Mouse (Mus musculus): Measurements from ENCODE around the gene Icosl. TPM values are rescaled to one million over a fixed set of nuclear protein-coding genes. Genes with fewer than 3 reads are reported as not detected.
A peak's percentile ranks its signal among the peaks of the same experiment; 100 is the strongest.
"Not testable (repeated sequence)": the region's sequence is repeated elsewhere in the genome, so short reads cannot be mapped to it uniquely, and the experiment has no call there.

The Icosl gene
- total RNA-seq (2015), result 29.3 and 34.3 TPM in 2 replicates
- 20.8 and 24.4 TPM in 2 replicates for total RNA-seq (2017)

DNA sequence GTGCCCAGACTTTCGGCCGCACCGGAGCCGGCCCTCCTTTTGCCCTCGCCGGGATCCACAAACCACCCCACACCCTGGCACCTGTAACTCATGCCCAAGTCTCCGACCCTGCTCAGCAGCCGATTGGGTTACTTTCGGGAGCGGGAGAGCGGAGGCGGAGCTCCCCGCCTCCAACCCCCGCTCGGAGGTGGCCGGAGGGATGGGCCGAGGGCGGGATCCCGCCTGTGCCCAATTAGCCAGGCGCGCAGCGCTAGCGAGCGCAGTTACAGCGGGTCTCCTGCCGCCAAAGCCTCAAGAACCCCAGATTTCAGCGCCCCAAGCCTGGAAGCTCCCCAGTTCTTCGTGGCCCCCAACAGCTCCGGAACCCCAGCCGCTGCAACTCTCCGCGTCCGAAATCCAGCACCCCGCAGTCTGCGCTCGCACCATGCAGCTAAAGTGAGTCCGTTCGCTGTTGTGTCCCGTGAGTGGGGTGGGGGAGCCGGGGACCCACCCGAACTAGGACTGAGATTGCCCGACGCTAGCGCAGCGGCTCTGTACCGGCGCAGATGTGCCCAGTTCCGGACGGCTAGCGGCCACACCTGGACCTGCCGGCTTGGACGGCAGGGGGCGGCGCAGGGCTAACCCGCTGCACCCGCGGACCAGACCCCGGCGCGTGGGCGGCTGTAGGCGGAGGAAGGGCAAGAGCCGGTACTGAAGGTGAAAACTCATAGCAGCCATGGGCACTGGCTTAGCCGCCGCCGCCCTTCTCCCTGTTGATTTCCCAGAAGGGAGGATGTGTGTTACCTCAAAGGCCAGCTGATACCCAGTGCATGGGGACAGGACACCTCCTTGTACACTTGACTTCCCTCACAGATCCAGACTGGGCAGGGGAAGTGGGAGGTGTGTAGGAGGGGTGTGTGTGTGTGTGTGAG lies at the start of gene Icosl:
Icosl (plus strand) TSS at position 202 of the 911 bp plus-strand sequence.
- peak; percentile 94 for ATAC-seq (ENCODE audit: poor library complexity, severe bottlenecking)

DNA sequence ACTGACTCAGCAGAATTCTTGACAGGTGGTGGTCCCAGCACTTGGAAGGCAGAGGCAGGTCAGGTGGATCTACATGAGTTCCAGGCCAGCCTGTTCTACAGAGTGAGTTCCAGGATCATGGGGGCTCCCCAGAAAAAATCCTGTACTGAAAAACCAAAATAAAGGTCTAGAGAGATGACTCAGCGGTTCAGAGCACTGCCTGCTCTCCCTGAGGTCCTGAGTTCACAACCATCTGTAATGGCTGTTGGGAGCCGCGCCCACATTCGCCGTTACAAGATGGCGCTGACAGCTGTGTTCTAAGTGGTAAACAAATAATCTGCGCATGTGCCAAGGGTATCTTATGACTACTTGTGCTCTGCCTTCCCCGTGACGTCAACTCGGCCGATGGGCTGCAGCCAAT lies 49.1 kb upstream of the Icosl start:
- ATAC-seq (ENCODE audit: poor library complexity, severe bottlenecking), result not testable (repeated sequence)

DNA sequence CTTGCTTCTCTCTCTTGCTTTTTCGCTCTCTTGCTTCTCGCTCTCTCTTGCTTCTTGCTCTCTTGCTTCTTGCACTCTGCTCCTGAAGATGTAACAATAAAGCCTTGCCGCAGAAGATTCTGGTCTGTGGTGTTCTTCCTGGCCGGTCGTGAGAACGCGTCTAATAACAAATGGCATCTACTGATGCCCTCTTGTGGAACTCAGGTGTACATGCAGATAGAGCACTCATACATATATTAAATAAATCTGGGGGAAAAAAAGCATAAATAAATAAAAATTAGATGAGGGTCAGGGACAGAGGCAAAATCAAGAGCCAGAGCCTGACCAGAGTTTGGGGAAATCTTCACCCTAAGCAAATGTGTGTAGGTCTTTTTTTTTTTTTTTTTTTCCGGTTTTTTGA lies 43.6 kb upstream of the Icosl start:
- 0 out of 2 replicates have a peak, but pooled peaks have one; percentile 40 for ATAC-seq (ENCODE audit: poor library complexity, severe bottlenecking)

DNA sequence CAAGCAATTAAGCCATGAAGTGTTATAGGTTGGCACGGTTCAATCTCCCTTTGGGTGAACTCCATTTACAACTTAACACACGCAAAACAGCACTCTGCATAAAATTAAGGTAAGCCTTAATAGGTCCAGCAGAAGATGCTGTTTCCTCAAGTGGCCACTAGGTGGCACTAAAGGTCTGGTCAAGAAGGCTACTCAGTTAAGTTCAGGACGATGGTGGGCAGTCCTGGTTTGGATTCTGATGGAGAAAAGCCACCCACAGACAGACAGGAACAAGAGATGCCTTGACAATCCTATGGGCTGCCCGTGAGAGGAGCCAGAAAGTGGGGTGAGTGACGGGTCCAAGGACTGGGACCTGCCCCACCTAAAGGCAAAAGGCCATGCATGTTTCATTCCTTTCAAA lies 41.0 kb upstream of the Icosl start:
- peak; percentile 93 for ATAC-seq (ENCODE audit: poor library complexity, severe bottlenecking)

DNA sequence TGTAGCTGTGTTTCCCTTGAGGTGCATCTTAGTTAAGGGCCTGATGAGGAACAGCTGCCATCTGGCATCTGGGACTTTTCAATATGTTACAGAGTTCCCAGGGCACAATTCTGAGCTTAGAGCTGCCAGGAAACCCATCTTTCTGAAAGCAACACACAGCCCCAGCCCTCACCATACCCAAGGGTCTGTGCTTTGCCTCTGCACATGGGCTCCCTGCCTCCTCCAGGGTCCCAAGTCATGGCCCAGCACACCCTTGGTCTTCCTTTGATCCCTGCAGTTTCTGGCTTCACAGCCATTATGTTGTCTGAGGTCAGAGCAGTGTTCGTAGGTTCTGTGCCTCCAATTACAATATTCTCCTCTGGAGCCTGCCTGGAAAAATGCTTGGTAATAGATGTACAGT lies 40.0 kb upstream of the Icosl start:
- ATAC-seq (ENCODE audit: poor library complexity, severe bottlenecking), result no peak

DNA sequence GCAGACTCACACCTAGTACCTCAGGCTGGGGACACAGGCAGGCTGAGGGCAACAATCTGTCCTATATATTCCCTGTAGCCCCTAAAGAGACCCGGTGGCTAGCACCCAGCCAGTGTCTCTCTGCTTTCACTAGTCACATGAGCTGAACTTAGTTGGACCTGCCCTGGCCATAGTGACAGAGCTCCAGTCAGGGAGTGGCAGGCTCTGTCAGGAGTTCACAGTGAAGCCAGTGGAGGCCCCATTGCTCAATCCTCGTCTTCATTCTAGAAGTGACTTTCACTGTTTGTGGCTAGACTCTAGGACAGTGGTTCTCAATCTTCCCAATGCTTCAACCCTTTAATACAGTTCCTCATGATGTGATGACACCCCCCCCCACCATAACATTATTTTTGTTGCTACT lies 37.1 kb upstream of the Icosl start:
- peak; percentile 62 for ATAC-seq (ENCODE audit: poor library complexity, severe bottlenecking)

DNA sequence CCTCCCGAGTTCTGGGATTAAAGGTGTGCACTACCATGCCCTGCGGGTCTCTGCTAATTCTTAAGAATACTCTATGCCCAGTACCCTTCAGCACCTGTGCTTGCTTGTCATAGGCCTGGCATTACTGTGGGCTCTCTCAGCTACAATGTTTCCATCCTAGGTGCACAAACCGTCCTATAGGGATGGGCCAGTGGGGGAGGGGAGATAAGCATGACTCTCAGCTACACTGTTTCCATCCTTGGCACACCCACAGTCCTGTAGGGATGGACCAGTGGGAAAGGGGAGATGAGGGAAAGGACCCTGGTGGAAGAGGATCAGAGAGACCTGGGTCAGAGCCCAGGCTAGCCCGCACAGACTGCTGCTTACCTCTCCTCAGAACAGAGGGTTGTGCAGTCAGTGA lies 32.0 kb upstream of the Icosl start:
- ATAC-seq (ENCODE audit: poor library complexity, severe bottlenecking), result no peak

DNA sequence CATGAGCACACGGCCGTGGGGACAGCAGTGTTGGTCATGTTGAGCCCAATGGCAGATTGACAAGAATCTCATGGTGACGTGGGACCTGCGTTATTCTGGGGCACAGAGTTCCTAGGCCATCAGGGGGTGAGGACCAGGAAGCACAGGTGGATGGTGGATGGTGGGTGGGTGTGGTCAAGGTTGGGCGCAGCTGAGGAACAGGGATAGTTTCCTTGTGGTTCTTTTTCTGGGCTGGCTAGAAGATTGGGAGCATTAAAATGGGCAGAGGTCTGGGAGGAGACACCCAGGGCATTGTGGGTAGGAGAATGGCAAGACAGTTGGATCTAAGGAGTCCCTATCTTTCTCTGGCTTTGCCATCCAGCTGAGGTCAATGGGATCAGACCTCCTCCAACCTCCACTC lies 27.5 kb upstream of the Icosl start, which contains the start of gene Dnmt3l:
Dnmt3l (plus strand) TSS at position 301 of the 400 bp plus-strand sequence.
- ATAC-seq (ENCODE audit: poor library complexity, severe bottlenecking), result no peak

DNA sequence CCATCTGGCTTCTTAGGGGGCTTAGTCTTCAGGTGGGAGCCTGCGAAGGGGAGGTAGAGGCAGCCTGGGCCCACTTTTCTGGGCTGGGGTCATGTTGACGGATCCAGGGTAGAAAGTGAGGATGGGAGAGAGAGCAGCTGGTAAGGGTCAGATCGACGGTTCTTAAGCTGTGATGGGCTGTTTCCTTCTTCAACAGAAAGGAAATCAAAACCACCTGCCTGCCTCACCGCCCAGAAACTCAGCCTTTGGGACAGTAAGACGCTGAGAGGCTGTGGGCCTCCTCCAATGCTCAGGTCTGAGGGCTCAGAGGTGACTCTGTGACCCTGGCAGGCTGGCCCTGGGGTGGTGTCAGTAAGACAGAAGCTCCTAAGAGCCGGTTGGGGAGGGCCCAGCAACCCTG lies 27.0 kb upstream of the Icosl start:
- ATAC-seq (ENCODE audit: poor library complexity, severe bottlenecking), result no peak

DNA sequence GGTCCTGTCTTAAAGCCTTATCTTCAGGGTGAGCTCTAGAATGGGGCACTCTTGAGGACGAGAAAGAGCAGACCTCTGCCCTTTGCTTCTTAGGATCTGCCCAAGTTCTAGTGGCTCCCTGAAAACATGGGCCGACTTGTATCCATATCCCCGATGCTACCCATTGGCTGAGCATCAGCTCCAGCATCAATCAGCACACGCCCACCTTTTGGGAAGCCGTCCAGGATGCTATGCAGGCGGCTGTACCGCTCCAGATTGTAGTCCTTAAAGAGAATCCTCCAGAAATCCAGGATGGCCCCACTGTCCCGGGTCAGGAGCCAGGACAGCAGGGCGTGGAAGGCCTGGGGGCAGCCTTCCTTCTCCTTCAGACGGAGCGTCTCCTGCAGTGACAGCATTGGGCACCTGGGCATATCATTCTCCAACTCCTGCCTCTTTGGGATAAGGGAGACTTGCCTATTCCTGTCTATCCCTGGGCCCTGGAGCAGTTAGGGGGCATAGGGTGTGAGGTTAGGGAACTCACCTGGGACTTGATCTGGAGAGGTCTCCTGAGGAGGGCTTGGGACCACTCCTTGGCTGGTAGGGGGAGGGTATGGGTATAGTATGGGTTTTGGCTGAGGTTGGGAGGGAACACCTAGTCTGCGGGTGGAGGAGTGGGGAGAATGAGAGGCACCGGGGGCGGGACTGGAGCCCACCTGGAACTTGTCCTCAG lies 26.3 kb upstream of the Icosl start:
- ATAC-seq (ENCODE audit: poor library complexity, severe bottlenecking), result no peak

DNA sequence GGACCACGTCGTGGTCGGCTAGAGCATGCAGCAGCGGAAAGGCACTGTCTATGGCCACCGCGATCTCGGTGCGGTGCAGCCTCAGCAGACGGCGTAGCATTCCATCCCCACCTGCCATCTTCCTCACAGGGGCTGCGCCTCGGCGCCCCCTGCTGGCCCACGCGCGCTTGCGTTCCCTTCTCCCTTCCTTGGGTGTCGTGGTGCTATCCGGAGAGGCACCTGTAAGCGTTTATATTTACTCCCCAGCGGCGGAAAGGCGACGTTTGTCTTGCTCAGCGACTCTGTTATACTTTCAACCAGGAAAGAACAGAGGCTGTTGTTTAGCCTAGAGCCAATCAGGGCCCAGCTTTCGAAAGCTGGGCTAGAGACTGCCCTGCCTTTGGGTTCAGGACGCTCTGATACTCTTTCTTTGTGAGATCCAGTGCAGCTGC lies 25.7 kb upstream of the Icosl start, which contains the start of gene Aire:
Aire (minus strand) TSS at position 205 of the 431 bp plus-strand sequence.
- ATAC-seq (ENCODE audit: poor library complexity, severe bottlenecking), result peak; percentile 97

DNA sequence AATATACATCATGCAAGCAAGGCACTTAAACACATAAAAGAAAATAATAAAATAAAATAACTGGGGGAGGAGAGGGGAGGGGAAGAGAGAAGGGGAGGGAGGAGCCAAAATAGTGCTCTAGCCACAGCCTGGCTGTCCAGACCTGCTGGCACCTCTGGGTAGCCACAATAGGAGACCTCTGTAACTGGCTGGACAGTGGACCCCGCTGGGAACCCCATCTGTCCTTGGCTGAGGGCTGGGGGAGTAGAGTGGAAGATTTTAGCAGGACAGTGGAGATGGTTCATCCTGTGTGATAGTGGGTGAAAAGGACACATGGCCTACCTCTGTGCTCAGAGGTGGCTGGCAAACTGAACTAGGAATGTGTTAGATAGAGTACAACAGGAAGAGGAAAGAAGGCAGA lies 24.6 kb upstream of the Icosl start:
- ATAC-seq (ENCODE audit: poor library complexity, severe bottlenecking), result no peak

DNA sequence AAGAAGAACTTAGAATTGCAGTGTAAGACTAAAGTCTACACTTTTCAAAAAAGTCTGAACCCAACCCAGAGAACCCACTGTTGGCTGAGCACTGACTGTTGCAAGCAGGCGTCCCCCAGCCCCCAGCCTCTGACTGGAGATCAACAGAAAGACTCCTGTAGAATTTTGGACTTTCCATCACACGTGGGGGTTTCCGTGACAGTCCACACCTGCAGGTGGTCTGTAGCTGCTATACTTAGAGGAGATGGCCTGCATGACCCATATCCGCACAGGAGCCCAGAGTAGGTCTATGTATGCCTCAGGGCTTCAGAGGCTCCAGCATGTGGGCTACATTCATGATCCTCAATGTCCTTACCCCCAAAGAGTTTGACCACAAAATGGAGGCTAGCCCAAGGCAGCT lies 22.7 kb upstream of the Icosl start:
- no peak for ATAC-seq (ENCODE audit: poor library complexity, severe bottlenecking)

DNA sequence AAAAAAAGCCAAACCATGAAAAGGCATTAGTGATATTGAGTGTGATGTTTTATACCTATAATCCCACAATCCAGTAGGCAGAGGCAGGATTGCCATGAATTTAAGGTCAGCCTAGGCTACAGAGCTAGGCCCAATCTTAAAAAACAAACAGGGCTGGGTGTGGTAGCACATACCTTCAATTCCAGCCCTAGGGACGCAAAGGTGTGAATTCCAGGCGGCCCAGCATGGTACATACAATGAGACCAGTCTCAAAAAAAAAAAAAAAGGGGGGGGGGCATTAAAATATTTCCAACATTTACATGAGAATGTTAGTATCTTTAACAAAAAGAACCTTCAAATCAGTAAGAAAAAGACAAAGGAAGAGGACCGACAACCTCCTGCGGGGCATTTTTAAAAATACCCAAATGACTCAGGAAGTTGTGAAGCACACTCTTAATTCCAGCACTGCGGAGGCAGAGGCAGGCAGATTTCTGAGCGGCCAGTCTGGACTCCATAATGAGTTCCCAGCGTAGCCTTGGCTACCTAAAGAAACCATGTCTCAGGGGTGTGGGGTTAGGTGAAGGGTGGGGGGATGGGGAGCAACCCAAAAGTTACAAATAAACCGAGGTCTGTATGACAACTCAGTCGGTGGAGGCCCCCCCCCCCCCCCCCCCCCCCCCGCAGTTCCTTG lies 20.9 kb upstream of the Icosl start:
- ATAC-seq (ENCODE audit: poor library complexity, severe bottlenecking), result no peak

DNA sequence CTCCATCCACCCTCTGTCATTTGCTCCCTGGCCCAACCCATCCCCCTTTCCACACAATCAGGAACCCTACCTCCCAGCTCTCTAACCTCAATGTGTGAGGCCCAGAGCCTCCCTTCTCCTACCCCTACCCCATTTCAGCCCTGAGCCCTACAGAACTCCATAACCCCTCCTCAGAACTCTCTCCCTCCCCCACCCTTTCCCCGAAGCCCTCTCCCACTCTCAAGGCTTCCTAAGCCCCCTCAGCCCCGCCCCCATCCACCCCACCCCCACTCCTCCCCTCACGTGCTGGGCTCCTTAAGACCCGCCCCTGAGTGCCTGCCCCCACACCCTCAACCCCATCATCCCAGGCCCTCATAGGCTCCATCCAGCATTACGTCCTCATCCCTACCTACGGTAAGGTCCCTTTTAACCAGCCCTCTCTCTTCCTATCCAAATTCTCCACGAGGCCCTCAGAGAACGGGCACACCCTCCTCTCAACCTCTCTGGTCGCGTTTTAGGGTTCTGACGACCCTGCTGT lies 19.5 kb upstream of the Icosl start:
- ATAC-seq (ENCODE audit: poor library complexity, severe bottlenecking), result no peak

DNA sequence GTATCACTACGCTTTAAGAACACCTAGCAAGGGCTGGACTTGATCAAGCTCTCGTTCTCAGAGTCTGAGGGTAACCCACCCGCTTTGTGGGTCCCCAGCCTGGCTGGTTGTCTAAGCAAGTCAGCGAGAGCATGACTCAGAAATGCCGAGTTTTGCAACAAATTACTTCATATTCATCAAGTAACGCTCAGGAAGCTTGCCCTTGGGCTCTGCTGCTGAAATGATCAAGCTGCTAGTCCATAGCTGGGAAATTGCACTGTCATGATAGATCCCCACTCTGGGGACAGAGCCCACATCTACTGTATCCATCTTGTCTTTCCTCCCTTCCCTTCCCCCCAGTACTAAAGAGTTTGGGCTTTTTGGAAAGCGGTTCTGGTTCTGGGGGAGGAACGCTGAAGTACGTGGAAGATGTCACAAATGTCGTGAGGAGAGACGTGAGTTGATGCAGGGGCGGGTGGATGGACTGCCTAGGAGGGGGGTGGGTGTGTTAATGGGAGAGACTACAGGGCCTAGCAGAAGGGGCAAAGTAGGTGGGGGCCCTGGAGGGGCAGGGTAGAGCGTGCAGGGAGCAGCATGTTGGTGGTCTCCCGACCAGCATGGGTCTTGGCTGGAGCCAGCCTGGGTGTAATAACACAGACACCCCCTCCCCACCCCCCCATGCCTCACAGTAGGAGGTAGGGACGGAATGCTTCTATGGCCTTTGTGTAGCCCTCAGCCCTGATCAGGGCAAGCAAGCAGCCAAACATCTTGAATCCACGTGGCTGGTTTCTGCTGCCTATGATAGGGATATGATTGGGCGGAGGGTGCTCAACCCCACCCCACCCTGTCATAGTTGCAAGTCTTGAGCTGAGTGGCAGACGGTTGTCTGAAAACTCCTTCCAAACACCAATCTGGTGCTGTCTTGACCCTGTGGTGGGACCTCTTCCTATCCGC lies 14.2 kb upstream of the Icosl start:
- peak; percentile 95 for ATAC-seq (ENCODE audit: poor library complexity, severe bottlenecking)

DNA sequence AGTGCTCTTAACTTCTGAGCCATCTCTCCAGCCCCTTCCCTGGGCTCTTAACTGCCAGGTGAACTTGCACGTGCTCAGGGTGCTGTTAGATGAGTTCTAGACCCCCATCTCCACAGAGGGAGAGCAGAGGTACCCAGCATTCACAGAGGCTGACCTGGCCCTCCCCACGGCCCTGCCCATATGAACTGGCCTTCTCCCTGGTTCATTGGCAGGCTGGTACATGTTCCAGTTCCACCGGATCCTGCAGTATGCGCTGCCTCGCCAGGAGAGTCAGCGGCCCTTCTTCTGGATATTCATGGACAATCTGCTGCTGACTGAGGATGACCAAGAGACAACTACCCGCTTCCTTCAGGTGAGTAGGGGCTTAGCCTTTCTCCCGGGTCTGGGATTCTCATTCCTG lies 12.0 kb upstream of the Icosl start:
- no peak for ATAC-seq (ENCODE audit: poor library complexity, severe bottlenecking)

DNA sequence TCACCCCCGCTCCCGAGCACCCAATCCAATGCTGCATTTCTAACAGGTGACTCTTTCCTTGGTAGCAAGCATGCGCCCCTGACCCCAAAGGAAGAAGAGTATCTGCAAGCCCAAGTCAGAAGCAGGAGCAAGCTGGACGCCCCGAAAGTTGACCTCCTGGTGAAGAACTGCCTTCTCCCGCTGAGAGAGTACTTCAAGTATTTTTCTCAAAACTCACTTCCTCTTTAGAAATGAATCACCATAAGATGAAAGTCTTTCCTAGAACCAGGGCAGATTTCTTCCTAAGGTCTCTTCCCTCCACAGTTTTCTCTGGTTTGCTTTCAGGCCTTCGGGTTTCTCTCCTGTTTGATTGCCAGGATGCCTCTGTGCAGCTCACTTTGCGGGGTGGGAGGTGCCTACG lies 6.0 kb upstream of the Icosl start:
- ATAC-seq (ENCODE audit: poor library complexity, severe bottlenecking), result peak; percentile 63

DNA sequence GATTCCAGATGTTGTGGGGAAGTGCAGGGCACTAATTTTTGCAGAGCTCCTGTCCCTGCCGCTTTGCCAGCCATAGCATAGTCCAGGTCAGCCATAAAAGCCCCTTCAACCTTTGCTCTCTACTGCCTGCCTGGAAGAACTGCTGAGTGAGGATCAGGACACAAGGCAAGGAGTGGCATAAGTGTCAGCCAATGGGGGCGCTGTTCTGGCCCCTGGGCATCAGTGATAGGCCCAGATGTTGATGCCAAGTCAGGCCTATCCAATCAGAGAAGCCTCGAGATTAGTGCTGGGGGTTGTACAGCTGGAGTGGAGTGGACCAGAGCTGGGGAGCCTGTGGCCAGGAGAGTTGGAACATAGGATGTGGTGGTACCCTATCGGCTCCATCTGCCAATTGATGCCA lies 1.9 kb upstream of the Icosl start:
- no peak for ATAC-seq (ENCODE audit: poor library complexity, severe bottlenecking)

DNA sequence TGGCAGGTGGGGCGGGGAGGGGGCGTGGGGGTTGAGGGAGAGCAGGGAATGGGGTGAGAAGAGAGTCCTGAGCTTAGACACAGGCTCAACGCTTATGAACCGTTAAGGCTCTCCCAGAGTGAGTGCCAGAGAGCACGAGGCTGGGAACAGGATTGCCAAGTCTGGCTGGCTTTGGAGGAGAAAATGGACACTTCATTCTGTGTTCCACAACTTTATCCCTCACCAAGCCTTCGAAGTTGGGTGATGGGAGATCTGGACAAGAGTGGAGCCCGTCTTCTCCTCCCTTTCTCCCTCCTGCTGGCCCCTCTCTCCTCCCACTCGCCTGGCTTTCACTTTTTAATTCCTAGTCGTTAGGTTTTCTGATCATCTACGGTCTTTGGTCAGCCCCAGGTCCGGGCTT lies 561 bp upstream of the Icosl start:
- no peak for ATAC-seq (ENCODE audit: poor library complexity, severe bottlenecking)

Measured in megakaryocyte, adult 5-6 weeks (primary cell).